Mouse (Mus musculus): Measurements from ENCODE around the gene Olfr279.

DNA sequence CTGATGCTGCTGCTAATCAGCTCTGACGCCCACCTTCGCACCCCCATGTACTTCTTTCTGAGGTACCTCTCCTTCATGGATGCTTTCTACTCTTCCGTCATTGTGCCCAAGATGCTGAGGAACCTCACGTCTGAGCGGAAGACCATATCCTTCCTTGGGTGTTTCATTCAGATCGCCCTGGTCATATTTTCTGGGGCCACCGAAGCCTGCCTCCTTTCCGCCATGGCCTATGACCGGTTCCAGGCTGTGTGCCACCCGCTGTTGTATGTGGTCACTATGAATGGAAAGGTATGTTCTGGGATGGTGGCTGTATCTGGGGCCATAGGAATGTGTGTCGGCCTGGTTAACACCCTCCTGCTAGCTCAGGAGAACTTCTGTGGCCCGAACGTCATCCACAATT lies 20.7 kb upstream of the Olfr279 start:
- TF ChIP-seq CTCF (IDR thresholded peaks at IDR 0.05; ENCODE audit: low read depth, low read length), result no peak
- no peak for TF ChIP-seq POLR2A (IDR thresholded peaks at IDR 0.05; ENCODE audit: borderline replicate concordance, low read depth, low read length)
